Mouse (Mus musculus) cortical plate, adult 2 months (tissue): ENCODE measurements at regions not wholly inside any gene's neighbourhood (a gene's known extent, or its start where the extent isn't known, plus 50 kb on each side); places are given as distances from the start of the nearest gene placed in this dataset.

Source experiments
- CTCF ChIP-seq: fragments of 200-500 bp; IDR thresholded peaks from 2 replicates; pipeline ENCODE4 v1.5.1; 2011; ENCODE audit warnings: mild to moderate bottlenecking, control low read depth, low read length; ENCODE audit not compliant: insufficient read depth; ENCODE audit errors: extremely low read depth
- POLR2A ChIP-seq: fragments of 200-500 bp; IDR thresholded peaks from 2 replicates; pipeline ENCODE4 v1.6.1; 2011; ENCODE audit warnings: mild to moderate bottlenecking, low read length, control low read depth; ENCODE audit not compliant: insufficient read depth; ENCODE audit errors: extremely low read depth

GRCm38 (mm10) chr7:67435643-67436339 lies 63.1 kb upstream of the Mef2a start:
- TF ChIP-seq CTCF (no peak), POLR2A (no peak)
